Mouse (Mus musculus): Measurements from ENCODE around the gene Fam184b. TPM values are rescaled to one million over a fixed set of nuclear protein-coding genes. Genes with fewer than 3 reads are reported as not detected.

The Fam184b gene
- polyA plus RNA-seq, 1 experiment from 2014 or later = 0.05 TPM

DNA sequence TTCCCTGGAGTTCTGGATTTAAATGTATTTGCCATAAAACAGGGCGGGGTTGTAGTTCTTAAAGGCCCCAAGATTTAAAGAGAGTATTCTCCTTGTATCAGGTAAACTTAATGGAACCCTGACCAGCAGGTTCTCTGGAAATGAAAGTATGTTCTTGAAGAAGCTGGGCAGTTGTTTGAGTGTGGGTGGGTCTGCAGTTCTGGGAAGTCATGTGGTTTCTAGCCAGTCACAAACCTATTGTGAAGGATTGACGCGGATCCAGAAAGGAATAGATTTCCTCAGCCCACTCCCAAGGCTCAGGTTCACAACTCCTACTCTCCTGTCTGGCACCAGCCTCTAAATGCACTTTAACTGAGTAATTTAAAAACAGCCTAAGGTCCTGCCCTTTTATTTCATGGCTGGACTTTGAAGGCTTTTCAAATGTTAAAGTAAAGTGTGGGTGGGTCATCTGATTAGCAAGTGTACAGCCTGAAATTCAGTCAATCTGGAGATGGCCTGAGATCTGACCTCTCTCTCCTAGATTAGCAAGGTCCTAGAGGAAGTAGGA lies 143.9 kb downstream of the Fam184b start:
- POLR2A ChIA-PET = interaction anchor here (1.5 kb wide), 1 partner anchor 16 kb away, joined by 4 read pairs; no protein-coding TSS in a partner anchor
- CTCF ChIA-PET = interaction anchor here (1.2 kb wide), 1 partner anchor 23 kb away, joined by 3 read pairs; no protein-coding TSS in a partner anchor
- no peak for TF ChIP-seq CTCF (IDR thresholded peaks at IDR 0.05)
- DNase-seq (ENCODE audit: low read depth, low spot score) (no peak), ATAC-seq (no peak)
- H3K27me3 ChIP-seq = peaks cover 5% of the 10 kb centered on the region
- in situ Hi-C loops (cut with MboI; ENCODE audit: low pct_unique_long_range_greater_than_20kb) = loop anchor here (25.0 kb wide), 1 partner anchor 367 kb away; the partner anchor contains the start of gene Lcorl

DNA sequence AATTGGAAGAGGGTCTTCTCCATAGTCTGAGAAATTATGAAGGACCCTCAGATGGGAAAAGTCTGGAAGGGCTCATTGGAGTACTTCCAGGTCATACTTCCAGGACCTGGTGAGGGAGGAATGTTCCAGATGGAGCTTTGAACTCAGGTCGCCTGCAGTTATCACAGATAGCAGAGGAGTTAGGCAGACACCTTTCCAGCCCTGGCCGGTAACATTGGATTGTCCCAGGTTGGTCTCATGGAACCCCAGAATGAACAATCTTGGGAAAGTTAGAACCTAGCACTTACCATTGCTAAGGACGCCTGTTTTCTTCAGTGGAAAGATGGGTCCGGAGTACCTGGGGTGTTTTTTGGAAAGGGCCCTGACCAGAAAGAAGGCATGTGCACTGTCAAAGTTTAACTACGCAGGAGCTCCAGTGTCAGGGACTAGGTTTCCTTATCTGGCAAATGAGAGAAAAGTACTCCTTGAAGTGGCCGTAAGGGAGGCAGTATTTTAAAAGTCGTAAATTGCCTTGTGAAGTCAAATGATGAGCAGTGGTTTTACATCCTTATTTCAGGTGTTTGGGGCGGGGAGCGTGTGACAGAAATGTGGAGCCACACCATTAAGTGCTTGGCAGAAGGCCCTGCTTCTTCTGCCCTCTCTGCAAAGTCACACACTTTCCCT lies 145.2 kb downstream of the Fam184b start:
- ChIA-PET POLR2A (interaction anchor here (0.6 to 0.9 kb wide), 2 partner anchors 16 to 174 kb away, joined by 3 read pairs; no protein-coding TSS in a partner anchor), CTCF (interaction anchor here (1.2 to 1.4 kb wide), 2 partner anchors 19 to 24 kb away, joined by 3 read pairs; no protein-coding TSS in a partner anchor)
- peaks cover 10% of the 10 kb centered on the region for H3K27me3 ChIP-seq
- in situ Hi-C loops (cut with MboI; ENCODE audit: low pct_unique_long_range_greater_than_20kb) = loop anchor here (25.0 kb wide), 1 partner anchor 368 kb away; the partner anchor contains the start of gene Lcorl
- DNase-seq (ENCODE audit: low read depth, low spot score) = no peak
- ATAC-seq = no peak
- TF ChIP-seq CTCF (IDR thresholded peaks at IDR 0.05) = no peak

DNA sequence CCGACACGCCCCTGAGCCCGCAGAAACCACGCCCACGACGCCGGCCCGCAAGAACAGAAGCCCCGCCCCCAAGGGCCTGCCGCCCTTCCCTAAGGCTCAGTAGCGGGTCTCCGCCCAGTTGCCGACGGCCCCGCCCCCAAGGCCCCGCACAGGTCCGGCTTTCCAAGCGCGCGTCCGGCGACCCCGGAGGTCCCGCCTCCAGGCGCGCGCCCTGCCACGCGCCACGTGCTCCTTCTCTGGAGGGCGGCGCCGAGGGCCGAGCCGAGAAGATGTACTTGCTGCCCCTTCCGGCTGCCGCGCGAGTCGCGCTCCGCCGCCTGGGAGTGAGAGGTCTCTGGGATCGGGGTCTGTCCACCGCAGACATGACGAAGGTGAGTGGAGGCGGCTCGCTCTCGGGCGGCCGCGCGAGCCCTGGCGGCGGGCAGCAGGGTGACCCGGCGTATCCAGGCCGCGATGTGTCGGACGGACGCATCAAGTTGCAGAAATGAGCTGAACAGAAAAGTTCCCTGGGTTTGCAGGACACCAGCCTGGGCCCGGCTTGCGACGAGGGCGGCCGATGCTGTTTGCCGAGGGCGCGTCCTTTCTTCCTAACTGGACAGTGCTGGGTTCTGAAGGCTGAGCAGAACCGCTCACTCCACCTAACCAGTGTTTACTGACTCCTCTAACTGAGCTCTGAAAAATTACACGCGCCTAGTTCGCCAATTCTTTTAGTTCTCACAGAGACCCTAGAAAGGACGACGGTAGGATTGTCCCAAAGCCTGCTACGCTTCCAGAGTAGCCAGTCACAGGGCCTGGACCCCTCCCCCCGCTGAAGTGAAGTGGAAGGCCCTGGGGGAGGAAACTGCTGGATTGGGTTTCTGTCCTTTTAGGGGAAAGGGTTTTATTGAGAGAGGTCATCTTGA lies 146.0 kb downstream of the Fam184b start, which contains the start of gene Lap3:
Gene Lap3, plus strand, starts transcription at position 184 of the 902 bp plus-strand sequence.
- in situ Hi-C loops (cut with MboI; ENCODE audit: low pct_unique_long_range_greater_than_20kb) = loop anchor here (25.0 kb wide), 1 partner anchor 369 kb away; the partner anchor contains the start of gene Lcorl
- peak; percentile 88 for ATAC-seq
- CTCF ChIA-PET = interaction anchor here (1.4 kb wide), 1 partner anchor 20 kb away, joined by 3 read pairs; no protein-coding TSS in a partner anchor

DNA sequence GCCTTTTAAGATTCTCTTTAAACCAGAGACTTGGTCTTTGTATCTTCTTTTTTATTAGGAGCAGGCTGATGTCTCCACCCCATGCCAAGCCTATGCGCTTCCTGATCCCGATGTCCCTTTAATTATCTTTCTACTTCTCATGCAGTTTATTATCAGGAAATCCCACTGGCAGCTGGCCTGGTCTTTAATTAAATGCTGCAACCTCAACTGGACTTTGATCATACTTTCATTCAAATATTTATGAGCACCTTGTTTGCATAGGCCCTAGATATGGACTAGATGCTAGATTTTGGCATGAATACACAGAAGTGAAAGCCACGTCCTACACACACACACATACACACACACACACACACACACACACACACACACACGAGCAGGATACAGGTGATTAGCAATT lies 147.6 kb downstream of the Fam184b start:
- ATAC-seq = no peak
- in situ Hi-C loops (cut with MboI; ENCODE audit: low pct_unique_long_range_greater_than_20kb) = loop anchor here (25.0 kb wide), 1 partner anchor 371 kb away; the partner anchor contains the start of gene Lcorl
- peaks cover 32% of the 10 kb centered on the region for H3K27me3 ChIP-seq
- ChIA-PET CTCF (interaction anchor here (1.1 to 2.5 kb wide), 3 partner anchors 9 to 15 kb away, joined by 4 to 6 read pairs (median 6); no protein-coding TSS in a partner anchor), POLR2A (interaction anchor here (1.0 kb wide), 1 partner anchor 12 kb away, joined by 4 read pairs; no protein-coding TSS in a partner anchor)
- no peak for DNase-seq (ENCODE audit: low read depth, low spot score)
- no peak for TF ChIP-seq CTCF (IDR thresholded peaks at IDR 0.05)

More for the DNA sequence above, 146.0 kb downstream of the Fam184b start, which contains the start of gene Lap3:
- DNase-seq (ENCODE audit: low read depth, low spot score) = peak; percentile 56
- peak; percentile 80 for TF ChIP-seq CTCF (IDR thresholded peaks at IDR 0.05)
- POLR2A ChIA-PET = interaction anchor here (0.6 to 0.9 kb wide), 2 partner anchors 15 to 174 kb away, joined by 3 read pairs; no protein-coding TSS in a partner anchor
- H3K27me3 ChIP-seq = peaks cover 18% of the 10 kb centered on the region

DNA sequence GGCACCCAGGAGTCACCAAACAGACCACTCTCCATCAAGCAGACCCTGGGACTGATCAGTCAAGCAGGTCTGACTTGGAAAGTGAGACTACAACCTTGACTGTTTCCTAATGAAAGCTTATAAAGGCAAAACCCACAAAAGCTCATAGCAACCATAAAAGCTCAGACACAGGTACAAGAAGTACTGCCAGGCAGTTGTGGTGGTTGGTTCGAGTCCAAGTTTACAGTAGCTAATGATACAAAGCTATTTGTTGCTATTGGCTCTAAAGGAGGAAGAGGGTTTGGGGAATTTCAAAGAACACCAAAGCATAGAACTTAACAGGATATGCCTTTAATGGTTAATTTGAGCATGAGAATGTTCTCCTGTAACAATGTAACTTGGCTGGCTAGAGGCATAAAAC lies 155.8 kb downstream of the Fam184b start:
- ChIA-PET POLR2A (no interaction called here), CTCF (interaction anchor here (1.0 to 1.5 kb wide), 3 partner anchors 8 to 26 kb away, joined by 3 to 6 read pairs (median 3); no protein-coding TSS in a partner anchor)
- in situ Hi-C loops (cut with MboI; ENCODE audit: low pct_unique_long_range_greater_than_20kb) = loop anchor here (25.0 kb wide), 1 partner anchor 379 kb away; the partner anchor contains the start of gene Lcorl
- peaks cover 31% of the 10 kb centered on the region for H3K27me3 ChIP-seq
- TF ChIP-seq CTCF (IDR thresholded peaks at IDR 0.05) = no peak
- ATAC-seq = no peak
- no peak for DNase-seq (ENCODE audit: low read depth, low spot score)

DNA sequence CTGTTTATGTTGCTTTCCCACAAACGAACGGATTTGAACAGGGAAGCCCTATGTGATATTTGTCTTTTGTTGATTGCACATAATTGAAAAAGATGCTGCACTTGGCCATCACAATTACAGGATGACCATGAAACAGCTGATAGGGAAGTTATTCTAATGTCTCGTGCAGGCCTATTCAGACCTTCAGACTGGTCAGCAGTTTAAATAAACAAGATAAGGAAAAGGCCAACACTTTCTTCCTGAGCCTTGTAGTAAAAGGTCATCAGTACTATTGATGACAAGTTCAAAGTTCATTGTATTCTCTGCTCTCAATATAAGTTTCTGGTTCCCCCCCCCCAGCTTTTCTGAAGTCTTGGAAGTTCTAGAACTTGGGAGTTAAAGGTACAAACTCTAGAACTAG lies 156.8 kb downstream of the Fam184b start:
- ATAC-seq (no peak), DNase-seq (ENCODE audit: low read depth, low spot score) (no peak)
- no peak for TF ChIP-seq CTCF (IDR thresholded peaks at IDR 0.05)
- ChIA-PET POLR2A (no interaction called here), CTCF (interaction anchor here (1.0 to 1.4 kb wide), 2 partner anchors 9 to 28 kb away, joined by 3 to 6 read pairs; no protein-coding TSS in a partner anchor)
- in situ Hi-C loops (cut with MboI; ENCODE audit: low pct_unique_long_range_greater_than_20kb) = loop anchor here (25.0 kb wide), 1 partner anchor 380 kb away; the partner anchor contains the start of gene Lcorl
- peaks cover 20% of the 10 kb centered on the region for H3K27me3 ChIP-seq

DNA sequence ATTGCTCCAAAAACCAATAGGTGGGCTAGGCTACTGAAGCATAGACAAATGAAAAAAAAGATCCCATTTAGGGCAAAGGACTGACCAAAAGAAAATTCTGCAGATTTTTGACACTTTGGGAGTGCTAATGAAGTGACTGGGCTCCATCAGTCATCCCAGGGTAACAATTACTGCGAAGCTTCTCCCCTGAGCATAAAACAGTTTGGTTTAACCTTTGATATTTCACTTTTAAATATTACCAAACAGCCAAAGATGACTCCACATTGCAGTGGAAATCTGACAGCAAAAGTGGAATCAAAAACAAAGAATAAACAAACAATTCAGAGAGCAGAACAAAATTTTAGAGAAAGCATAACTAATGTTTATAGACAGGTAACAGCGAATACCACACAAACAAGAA lies 158.3 kb downstream of the Fam184b start:
- ChIA-PET CTCF (interaction anchor here (1.4 to 1.8 kb wide), 3 partner anchors 10 to 187 kb away, joined by 3 to 4 read pairs (median 4); no protein-coding TSS in a partner anchor), POLR2A (no interaction called here)
- in situ Hi-C loops (cut with MboI; ENCODE audit: low pct_unique_long_range_greater_than_20kb) = loop anchor here (25.0 kb wide), 1 partner anchor 381 kb away; the partner anchor contains the start of gene Lcorl
- ATAC-seq (no peak), DNase-seq (ENCODE audit: low read depth, low spot score) (no peak)
- no peak for TF ChIP-seq CTCF (IDR thresholded peaks at IDR 0.05)
- H3K27me3 ChIP-seq = peaks cover 13% of the 10 kb centered on the region

DNA sequence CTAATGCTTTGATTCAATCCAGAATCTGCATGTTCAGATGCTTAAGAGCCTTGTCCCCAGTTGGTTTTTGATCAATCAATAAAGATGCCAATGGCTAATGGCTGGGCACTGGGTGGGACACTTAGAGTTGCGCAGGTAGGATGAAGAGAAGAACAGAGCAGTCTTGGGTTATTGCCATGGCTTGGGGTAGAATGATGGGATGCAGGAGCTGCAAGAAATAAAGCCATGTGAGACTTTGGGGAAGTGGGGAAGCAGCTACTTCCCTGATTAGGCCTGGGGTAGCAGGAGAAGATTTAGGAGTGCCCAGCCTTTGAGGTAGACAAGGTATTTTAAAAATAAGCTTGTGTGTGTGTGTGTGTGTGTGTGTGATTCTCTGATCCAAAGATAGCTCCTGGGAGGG lies 159.3 kb downstream of the Fam184b start:
- ATAC-seq (no peak), DNase-seq (ENCODE audit: low read depth, low spot score) (no peak)
- POLR2A ChIA-PET = interaction anchor here (1.3 kb wide), 1 partner anchor 12 kb away, joined by 4 read pairs; no protein-coding TSS in a partner anchor
- in situ Hi-C loops (cut with MboI; ENCODE audit: low pct_unique_long_range_greater_than_20kb) = loop anchor here (25.0 kb wide), 1 partner anchor 382 kb away; the partner anchor contains the start of gene Lcorl
- CTCF ChIA-PET = interaction anchor here (1.4 kb wide), 1 partner anchor 188 kb away, joined by 3 read pairs; no protein-coding TSS in a partner anchor
- H3K27me3 ChIP-seq = peaks cover 8% of the 10 kb centered on the region
- no peak for TF ChIP-seq CTCF (IDR thresholded peaks at IDR 0.05)

Other genes starting within 250 kb of the Fam184b start
- gene Qdpr, start 189.4 kb downstream of the Fam184b start, polyA plus RNA-seq (2021) = 68.6 TPM
- gene Clrn2, start 185.9 kb downstream of the Fam184b start, polyA plus RNA-seq (2021) = not detected
- 115 TPM for gene Lap3, start 146.2 kb downstream of the Fam184b start, polyA plus RNA-seq (2021)
- gene Med28, start 119.4 kb downstream of the Fam184b start, polyA plus RNA-seq (2021) = 156 TPM
- 29.2 TPM for gene Ncapg, start 30.3 kb upstream of the Fam184b start, polyA plus RNA-seq (2021)
- gene Lcorl, start 218.0 kb upstream of the Fam184b start, polyA plus RNA-seq (2021) = 11.7 TPM